Mouse (Mus musculus) right cerebral cortex, postnatal 25 days (tissue): Measurements from ENCODE around the gene Haghl.

Experiments
- DNase-seq: peaks from one replicate; pipeline ENCODE4 v3.0.0; 2022

The Haghl gene

GRCm38 (mm10) chr17:25738861-25739260 lies 46.6 kb downstream of the Haghl start:
- DNase-seq = no peak

- DNase-seq = no peak
These were observed 49.7 kb downstream of the Haghl start, which contains the start of gene Mslnl for GRCm38 (mm10) chr17:25735745-25736144. TSS of gene Mslnl (plus strand) at chr17:25736042.

- DNase-seq = no peak
These were observed 50.2 kb downstream of the Haghl start for GRCm38 (mm10) chr17:25735246-25735645.

- DNase-seq = peak; percentile 75
These were observed 53.4 kb downstream of the Haghl start for GRCm38 (mm10) chr17:25732082-25732481.
